In the genomic region with DNA sequence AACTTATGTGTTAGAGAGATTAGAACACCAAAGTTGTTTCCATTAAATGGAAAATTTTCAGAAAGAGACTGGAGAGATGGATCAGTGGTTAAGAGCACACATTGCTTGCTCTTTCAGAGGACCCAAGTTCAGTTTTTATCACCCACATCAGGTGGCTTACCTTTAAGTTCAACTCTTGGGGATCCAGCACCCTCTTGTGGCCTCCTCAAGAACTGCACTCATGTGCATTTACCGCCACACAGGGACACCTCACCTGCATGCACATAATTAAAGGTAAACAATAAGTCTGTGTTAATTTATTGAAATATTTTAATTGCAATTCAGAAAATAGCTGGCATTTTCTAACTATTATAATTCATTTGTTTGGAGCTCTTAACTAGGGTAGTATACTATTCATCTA, we compare ENCODE assay signal across 12 mouse cellular contexts. TPM values are rescaled to one million over a fixed set of nuclear protein-coding genes. Genes with fewer than 3 reads are reported as not detected.
DNase-seq lines count a peak whose midpoint lies in the region; ATAC-seq and TF ChIP-seq lines count a peak whose summit lies in the region.
"Had no signal": no experiment of that assay in that cellular context is flagged by ENCODE, and none has a peak within 500 bp of the region (broad histone marks: within the 10 kb centered on the region; RNA-seq: fewer than 3 reads in every experiment).

No protein-coding gene starts in this region.

- ATAC-seq in heart, postnatal 0 days (ENCODE audit: insufficient read depth, low read depth) = no peak
- ATAC-seq in frontal cortex, adult (ENCODE audit: low TSS enrichment) = no peak
- ATAC-seq in neural tube, embryonic 15.5 days (ENCODE audit: low FRiP score) = no peak
- ATAC-seq: activated CD4-positive, CD25-positive, alpha-beta regulatory T cell, adult 4 months had no signal

- H3K9me3 ChIP-seq in heart, postnatal 0 days (replicated peaks; ENCODE audit: control insufficient read depth, low read length) = peaks cover 3% of the 10 kb centered on the region; the same call in 1 of the 2 replicates
- no peaks in the 10 kb centered on the region for H3K9me3 ChIP-seq in neural tube, embryonic 15.5 days (replicated peaks)
- H3K9me3 ChIP-seq: embryonic facial prominence, embryonic 15.5 days had no signal

- no peak for DNase-seq in heart, postnatal 0 days (ENCODE audit: low spot score)
- DNase-seq in heart, adult 18-20 months = no peak
- DNase-seq in thymus, postnatal 14 days = peak; percentile 12
- no peak for DNase-seq in thymus, adult 18-20 months
- peak; percentile 13 for DNase-seq in forelimb bud, embryonic 11.5 days (ENCODE audit: low read depth, low spot score)
- DNase-seq in urinary bladder, postnatal 14 days (ENCODE audit: low spot score) = no peak
- DNase-seq: lung, postnatal 36 days had no signal

- no peaks in the 10 kb centered on the region for H3K27me3 ChIP-seq in heart, postnatal 0 days (ENCODE audit: control insufficient read depth, insufficient read depth, low read length)
- H3K27me3 ChIP-seq in neural tube, embryonic 15.5 days (replicated peaks) = no peaks in the 10 kb centered on the region
- H3K27me3 ChIP-seq: embryonic facial prominence, embryonic 15.5 days had no signal

- 95% methylated on average over 1 of the region's 1 CpGs for WGBS in heart, postnatal 0 days
- 98% methylated on average over 1 of the region's 1 CpGs for WGBS in neural tube, embryonic 15.5 days

- no peak for TF ChIP-seq EP300 in heart, postnatal 0 days (IDR thresholded peaks at IDR 0.05; ENCODE audit: low read depth)

- no peak overlapping the region for H3K4me2 ChIP-seq in heart, postnatal 0 days (ENCODE audit: low read depth, low read length)
- H3K4me2 ChIP-seq in neural tube, embryonic 15.5 days = no peak overlapping the region
- H3K4me2 ChIP-seq: embryonic facial prominence, embryonic 15.5 days had no signal

- H3K4me3 ChIP-seq in heart, postnatal 0 days (ENCODE audit: low read depth, low read length) = no peak overlapping the region
- H3K4me3 ChIP-seq in neural tube, embryonic 15.5 days (replicated peaks) = no peak overlapping the region
- H3K4me3 ChIP-seq: embryonic facial prominence, embryonic 15.5 days had no signal

- no peaks in the 10 kb centered on the region for H3K4me1 ChIP-seq in heart, postnatal 0 days (ENCODE audit: control insufficient read depth, insufficient read depth)
- H3K4me1 ChIP-seq in neural tube, embryonic 15.5 days = no peaks in the 10 kb centered on the region
- H3K4me1 ChIP-seq: embryonic facial prominence, embryonic 15.5 days had no signal

- no peak overlapping the region for H3K27ac ChIP-seq in heart, postnatal 0 days (ENCODE audit: low read depth)
- H3K27ac ChIP-seq in neural tube, embryonic 15.5 days (replicated peaks) = no peak overlapping the region
- H3K27ac ChIP-seq: embryonic facial prominence, embryonic 15.5 days had no signal

- H3K9ac ChIP-seq in heart, postnatal 0 days (replicated peaks; ENCODE audit: low read depth, low read length) = no peak overlapping the region
- H3K9ac ChIP-seq in neural tube, embryonic 15.5 days (replicated peaks) = no peak overlapping the region
- H3K9ac ChIP-seq: embryonic facial prominence, embryonic 15.5 days had no signal

- peaks cover 57% of the 10 kb centered on the region for H3K36me3 ChIP-seq in heart, postnatal 0 days (replicated peaks; ENCODE audit: control insufficient read depth, insufficient read depth, low read length)
- peaks cover 11% of the 10 kb centered on the region for H3K36me3 ChIP-seq in neural tube, embryonic 15.5 days

- TF ChIP-seq CTCF in heart, postnatal 0 days (IDR thresholded peaks at IDR 0.05; ENCODE audit: low read depth) = peak; percentile 42

RNA-seq across cellular contexts. Expression of a gene that starts 20.7 kb away (rescaled TPM):
- 28.4 and 35.1 TPM in 2 replicates for total RNA-seq in heart, postnatal 0 days (2014; rRNA removed; ENCODE audit: low replicate concordance)
- 42.8 and 48.6 TPM in 2 replicates for polyA plus RNA-seq in heart, postnatal 0 days (2015; fragmentation: Nextera tagmentation; extraction: Ambion mirVana)
- 1 to 10 TPM; 2.0 to 4.0 TPM for total RNA-seq in heart, adult 18-20 months (2021)
- polyA plus RNA-seq in neural tube, embryonic 15.5 days (2015; fragmentation: Nextera tagmentation; extraction: Ambion mirVana) = 39.5 and 69.1 TPM in 2 replicates

RNA-seq across cellular contexts. Expression of a gene that starts 37.3 kb away (rescaled TPM):
- total RNA-seq in heart, postnatal 0 days (2014; rRNA removed; ENCODE audit: low replicate concordance) = not detected in 2 replicates
- not detected in 2 replicates for polyA plus RNA-seq in heart, postnatal 0 days (2015; fragmentation: Nextera tagmentation; extraction: Ambion mirVana)
- not detected for total RNA-seq in heart, adult 18-20 months (2021)
- polyA plus RNA-seq in neural tube, embryonic 15.5 days (2015; fragmentation: Nextera tagmentation; extraction: Ambion mirVana) = 2.6 TPM in 1 of 2 replicates, not detected in the other
- polyA plus RNA-seq: activated CD4-positive, CD25-positive, alpha-beta regulatory T cell, adult 4 months; heart, embryonic 14.5 days had no signal

Comparison
In these comparisons a context has a peak if more than half of its experiments do, and no peak if none do; other contexts are left out.
1. DNase-seq: peak in thymus, postnatal 14 days (single experiment) and forelimb bud, embryonic 11.5 days (single experiment); none in heart, postnatal 0 days (single experiment), heart, adult 18-20 months (0 of 2), thymus, adult 18-20 months (0 of 2) and urinary bladder, postnatal 14 days (single experiment).